Mouse (Mus musculus) forebrain, embryonic 15.5 days (tissue): ENCODE measurements around the gene Alg2. TPM values are rescaled to one million over a fixed set of nuclear protein-coding genes. Genes with fewer than 3 reads are reported as not detected.

Experiments used
- ATAC-seq: fragments of 200-750 bp; cut with Nextera tagmentation; replicated peaks from 2 replicates; pipeline ENCODE4 v1.8.0; 2017; ENCODE audit warnings: mild to moderate bottlenecking, moderate TSS enrichment, moderate library complexity
- H3K27ac ChIP-seq: fragments of 300-500 bp; sonication (generic); replicated peaks from 2 replicates; pipeline ENCODE4 v1.5.1; 2015; ENCODE audit warnings: mild to moderate bottlenecking, inconsistent platforms
- H3K27me3 ChIP-seq: fragments of 300-500 bp; sonication (generic); 2 replicates; pipeline ENCODE4 v1.6.1; 2015; ENCODE audit warnings: inconsistent platforms
- H3K36me3 ChIP-seq: fragments of 300-500 bp; sonication (generic); 2 replicates; pipeline ENCODE4 v1.6.1; 2015; ENCODE audit warnings: mild to moderate bottlenecking, inconsistent platforms
- H3K4me1 ChIP-seq: fragments of 300-500 bp; sonication (generic); 2 replicates; pipeline ENCODE4 v1.6.1; 2015; ENCODE audit warnings: inconsistent platforms
- H3K4me2 ChIP-seq: fragments of 300-500 bp; sonication (generic); replicated peaks from 2 replicates; pipeline ENCODE4 v1.6.1; 2015; ENCODE audit warnings: mild to moderate bottlenecking, inconsistent platforms
- H3K4me3 ChIP-seq: fragments of 300-500 bp; sonication (generic); 2 replicates; pipeline ENCODE4 v1.5.1; 2015; ENCODE audit warnings: mild to moderate bottlenecking, inconsistent platforms
- H3K9ac ChIP-seq: fragments of 300-500 bp; sonication (generic); replicated peaks from 2 replicates; pipeline ENCODE4 v1.6.1; 2015; ENCODE audit warnings: mild to moderate bottlenecking, inconsistent platforms
- H3K9me3 ChIP-seq: fragments of 300-500 bp; sonication (generic); 2 replicates; pipeline ENCODE4 v1.6.1; 2016; ENCODE audit warnings: inconsistent platforms
- WGBS: fragments of 180-500 bp; shearing (Covaris S2); methylation state at CpG from one replicate; pipeline ENCODE4 v1.1.7; 2015; ENCODE audit warnings: mixed read lengths; 5-methylcytosine and 5-hydroxymethylcytosine counted together
- polyA plus RNA-seq: library from polyadenylated mRNA; unstranded; fragments of >200 nt; fragmentation: Nextera tagmentation; extraction: Ambion mirVana; gene quantifications from 2 replicates; pipeline ENCODE4 v1.2.1, GENCODE M21; 2015

The Alg2 gene
- polyA plus RNA-seq, 1 experiment from 2014 or later: 207 TPM

GRCm38 (mm10) chr4:47448526-47448925, 25.6 kb downstream of the Alg2 start:
- H3K4me2 ChIP-seq: no peak overlapping the region
- no peak overlapping the region for H3K4me3 ChIP-seq
- H3K27me3 ChIP-seq: no peaks in the 10 kb centered on the region
- H3K4me1 ChIP-seq: peaks cover 5% of the 10 kb centered on the region; the same call in 1 of the 2 replicates
- no peak for ATAC-seq
- 96% methylated on average over 3 of the region's 3 CpGs for WGBS
- H3K9ac ChIP-seq: no peak overlapping the region
- no peak overlapping the region for H3K27ac ChIP-seq
- no peaks in the 10 kb centered on the region for H3K36me3 ChIP-seq
- no peaks in the 10 kb centered on the region for H3K9me3 ChIP-seq

- Histone ChIP-seq H3K9ac (no peak overlapping the region), H3K4me2 (no peak overlapping the region), H3K4me3 (no peak overlapping the region), H3K36me3 (no peaks in the 10 kb centered on the region), H3K27me3 (no peaks in the 10 kb centered on the region), H3K27ac (no peak overlapping the region), H3K4me1 (peaks cover 14% of the 10 kb centered on the region), H3K9me3 (no peaks in the 10 kb centered on the region)
- ATAC-seq: no peak
- 91% methylated on average over 11 of the region's 11 CpGs for WGBS
These were observed 33.2 kb downstream of the Alg2 start for GRCm38 (mm10) chr4:47440951-47441350.

- H3K4me1 ChIP-seq: peaks cover 14% of the 10 kb centered on the region
- 85% methylated on average over 6 of the region's 6 CpGs for WGBS
These were observed 35.2 kb downstream of the Alg2 start for GRCm38 (mm10) chr4:47438956-47439355.

GRCm38 (mm10) chr4:47437365-47438340, 36.5 kb downstream of the Alg2 start:
- peak overlapping the region; percentile 52 for H3K4me3 ChIP-seq
- 1% methylated on average over 33 of the region's 33 CpGs for WGBS
- H3K27me3 ChIP-seq: no peaks in the 10 kb centered on the region
- peak; percentile 93 for ATAC-seq
- no peaks in the 10 kb centered on the region for H3K36me3 ChIP-seq
- peak overlapping the region; percentile 74 for H3K9ac ChIP-seq
- H3K4me2 ChIP-seq: peak overlapping the region; percentile 93
- H3K4me1 ChIP-seq: peaks cover 14% of the 10 kb centered on the region
- no peaks in the 10 kb centered on the region for H3K9me3 ChIP-seq
- peak overlapping the region; percentile 88 for H3K27ac ChIP-seq

More at GRCm38 (mm10) chr4:47438956-47439355, 35.2 kb downstream of the Alg2 start:
- H3K4me2 ChIP-seq: no peak overlapping the region
- H3K27me3 ChIP-seq: no peaks in the 10 kb centered on the region
- H3K4me3 ChIP-seq: no peak overlapping the region
- no peak for ATAC-seq
- no peaks in the 10 kb centered on the region for H3K9me3 ChIP-seq
- no peak overlapping the region for H3K27ac ChIP-seq
- no peaks in the 10 kb centered on the region for H3K36me3 ChIP-seq
- H3K9ac ChIP-seq: no peak overlapping the region

GRCm38 (mm10) chr4:47435566-47436360, 38.4 kb downstream of the Alg2 start:
- Histone ChIP-seq H3K27ac (no peak overlapping the region), H3K27me3 (no peaks in the 10 kb centered on the region), H3K9ac (no peak overlapping the region), H3K4me2 (no peak overlapping the region), H3K36me3 (no peaks in the 10 kb centered on the region), H3K4me1 (peaks cover 14% of the 10 kb centered on the region), H3K9me3 (no peaks in the 10 kb centered on the region), H3K4me3 (no peak overlapping the region)
- ATAC-seq: no peak
- WGBS: 86% methylated on average over 28 of the region's 28 CpGs

- H3K27ac ChIP-seq: no peak overlapping the region
- no peak overlapping the region for H3K9ac ChIP-seq
- H3K27me3 ChIP-seq: no peaks in the 10 kb centered on the region
- 66% methylated on average over 12 of the region's 12 CpGs for WGBS
- no peaks in the 10 kb centered on the region for H3K36me3 ChIP-seq
- no peak overlapping the region for H3K4me2 ChIP-seq
- no peaks in the 10 kb centered on the region for H3K9me3 ChIP-seq
- H3K4me3 ChIP-seq: no peak overlapping the region
- no peak for ATAC-seq
- H3K4me1 ChIP-seq: peaks cover 14% of the 10 kb centered on the region
These were observed 39.0 kb downstream of the Alg2 start for GRCm38 (mm10) chr4:47435131-47435530.

- Histone ChIP-seq H3K4me2 (no peak overlapping the region), H3K4me3 (no peak overlapping the region), H3K4me1 (peaks cover 6% of the 10 kb centered on the region), H3K27me3 (no peaks in the 10 kb centered on the region), H3K27ac (no peak overlapping the region), H3K9ac (no peak overlapping the region), H3K9me3 (no peaks in the 10 kb centered on the region), H3K36me3 (no peaks in the 10 kb centered on the region)
- WGBS: 91% methylated on average over 7 of the region's 7 CpGs
- no peak for ATAC-seq
These were observed 41.4 kb downstream of the Alg2 start for GRCm38 (mm10) chr4:47432766-47433165.

- H3K27me3 ChIP-seq: no peaks in the 10 kb centered on the region; the same call in 1 of the 2 replicates
- no peaks in the 10 kb centered on the region for H3K9me3 ChIP-seq
- no peaks in the 10 kb centered on the region for H3K36me3 ChIP-seq
- no peak overlapping the region for H3K4me2 ChIP-seq
- no peaks in the 10 kb centered on the region for H3K4me1 ChIP-seq
- H3K4me3 ChIP-seq: no peak overlapping the region
- H3K9ac ChIP-seq: no peak overlapping the region
- 92% methylated on average over 5 of the region's 5 CpGs for WGBS
- H3K27ac ChIP-seq: no peak overlapping the region
- ATAC-seq: no peak
These were observed 43.1 kb downstream of the Alg2 start for GRCm38 (mm10) chr4:47431081-47431480.

GRCm38 (mm10) chr4:47430557-47430956, 43.6 kb downstream of the Alg2 start:
- H3K4me3 ChIP-seq: no peak overlapping the region
- H3K4me2 ChIP-seq: no peak overlapping the region
- no peak overlapping the region for H3K27ac ChIP-seq
- no peaks in the 10 kb centered on the region for H3K4me1 ChIP-seq
- no peak overlapping the region for H3K9ac ChIP-seq
- H3K27me3 ChIP-seq: no peaks in the 10 kb centered on the region; the same call in 1 of the 2 replicates
- H3K9me3 ChIP-seq: no peaks in the 10 kb centered on the region
- ATAC-seq: no peak
- WGBS: 77% methylated on average over 6 of the region's 6 CpGs
- no peaks in the 10 kb centered on the region for H3K36me3 ChIP-seq

- Histone ChIP-seq H3K27ac (no peak overlapping the region), H3K4me2 (no peak overlapping the region), H3K27me3 (no peaks in the 10 kb centered on the region; the same call in 1 of the 2 replicates), H3K4me3 (no peak overlapping the region), H3K4me1 (no peaks in the 10 kb centered on the region), H3K9ac (no peak overlapping the region), H3K9me3 (no peaks in the 10 kb centered on the region), H3K36me3 (no peaks in the 10 kb centered on the region)
- no peak for ATAC-seq
- 75% methylated on average over 3 of the region's 3 CpGs for WGBS
These were observed 46.5 kb downstream of the Alg2 start for GRCm38 (mm10) chr4:47427606-47428005.

GRCm38 (mm10) chr4:47425247-47425830, 48.8 kb downstream of the Alg2 start:
- no peak for ATAC-seq
- Histone ChIP-seq H3K36me3 (no peaks in the 10 kb centered on the region), H3K4me2 (no peak overlapping the region), H3K9ac (no peak overlapping the region), H3K4me3 (no peak overlapping the region), H3K27me3 (no peaks in the 10 kb centered on the region; the same call in 1 of the 2 replicates), H3K4me1 (no peaks in the 10 kb centered on the region), H3K9me3 (no peaks in the 10 kb centered on the region), H3K27ac (no peak overlapping the region)
- WGBS: 82% methylated on average over 16 of the region's 16 CpGs

- Histone ChIP-seq H3K36me3 (no peaks in the 10 kb centered on the region), H3K4me3 (no peak overlapping the region), H3K27ac (no peak overlapping the region), H3K27me3 (no peaks in the 10 kb centered on the region; the same call in 1 of the 2 replicates), H3K9me3 (no peaks in the 10 kb centered on the region), H3K4me1 (peaks cover 7% of the 10 kb centered on the region; the same call in 1 of the 2 replicates), H3K9ac (no peak overlapping the region), H3K4me2 (no peak overlapping the region)
- WGBS: 13% methylated on average over 2 of the region's 2 CpGs
- ATAC-seq: no peak
These were observed 49.8 kb downstream of the Alg2 start for GRCm38 (mm10) chr4:47424376-47424775.
